Mouse (Mus musculus): ENCODE measurements around the gene Ptprg. TPM values are rescaled to one million over a fixed set of nuclear protein-coding genes. Genes with fewer than 3 reads are reported as not detected.

Gene Ptprg
- total and polyA plus RNA-seq, 2 experiments from 2014 or later, result 8.7 to 63.4 TPM

DNA sequence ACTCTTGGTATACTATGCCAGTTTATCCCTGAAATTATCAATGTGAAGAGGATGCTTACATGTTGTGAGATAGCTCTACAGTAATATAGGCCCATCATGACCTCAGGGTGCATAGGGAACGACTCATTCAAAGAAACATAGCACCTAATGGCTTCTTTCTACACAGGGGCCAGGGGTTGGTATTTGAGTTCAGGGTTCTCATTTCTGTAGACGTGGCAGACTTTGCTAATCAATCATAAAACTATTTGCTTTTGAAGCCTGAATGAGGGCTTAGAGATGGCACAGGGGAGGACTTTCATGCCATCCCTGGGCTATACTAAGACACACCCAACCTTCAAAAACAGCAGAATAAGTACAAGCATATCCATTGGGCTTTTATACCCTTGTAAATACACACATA lies 16.4 kb downstream of the Ptprg start:
- Histone ChIP-seq H3K9me3 (replicated peaks; ENCODE audit: control insufficient read depth, low read length) (no peaks in the 10 kb centered on the region), H3K4me3 (ENCODE audit: low read depth, low read length) (no peak overlapping the region), H3K27ac (ENCODE audit: low read depth) (no peak overlapping the region), H3K4me1 (ENCODE audit: control insufficient read depth, insufficient read depth) (peaks cover 11% of the 10 kb centered on the region; the same call in 1 of the 2 replicates), H3K4me2 (ENCODE audit: low read depth, low read length) (no peak overlapping the region), H3K36me3 (replicated peaks; ENCODE audit: control insufficient read depth, insufficient read depth, low read length) (no peaks in the 10 kb centered on the region), H3K9ac (replicated peaks; ENCODE audit: low read depth, low read length) (no peak overlapping the region), H3K27me3 (ENCODE audit: control insufficient read depth, insufficient read depth, low read length) (no peaks in the 10 kb centered on the region)
- WGBS, result 80% methylated on average over 2 of the region's 2 CpGs
- no peak for ATAC-seq (ENCODE audit: insufficient read depth, low read depth)
- TF ChIP-seq CTCF (IDR thresholded peaks at IDR 0.05; ENCODE audit: low read depth) (no peak), EP300 (IDR thresholded peaks at IDR 0.05; ENCODE audit: low read depth) (no peak)
- DNase-seq (ENCODE audit: low spot score), result no peak

DNA sequence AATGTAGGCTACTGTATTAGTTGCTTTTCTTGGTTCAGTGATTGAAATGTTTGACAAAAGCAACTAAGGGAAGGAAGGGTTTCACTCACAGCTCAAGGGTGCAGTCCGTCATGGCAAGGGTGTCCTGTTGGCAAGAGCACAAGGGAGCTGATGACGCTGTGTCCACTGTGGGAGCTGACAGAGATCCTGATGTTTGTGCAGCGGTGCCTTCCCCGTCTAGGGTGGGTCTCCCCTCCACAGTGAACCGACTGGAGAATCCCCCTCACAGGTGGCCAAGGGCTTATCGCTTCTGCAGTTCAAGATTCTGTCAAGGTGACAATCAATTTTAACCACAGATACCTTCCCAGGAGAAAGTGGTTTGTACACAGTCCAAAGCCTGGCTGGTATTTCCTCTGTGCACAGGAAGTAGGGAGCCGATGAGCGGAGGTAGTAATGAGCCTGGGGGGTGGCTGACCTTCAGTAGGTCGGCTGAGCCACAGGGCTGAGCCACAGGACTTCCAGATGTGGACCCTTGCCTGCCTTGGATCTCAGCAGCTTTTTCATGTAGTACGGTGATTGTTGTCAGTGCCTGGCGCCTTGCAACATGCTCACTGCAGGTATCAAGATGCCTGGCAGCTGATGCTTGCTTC lies 18.5 kb downstream of the Ptprg start:
- H3K27ac ChIP-seq (ENCODE audit: low read depth), result no peak overlapping the region
- H3K4me2 ChIP-seq (ENCODE audit: low read depth, low read length), result no peak overlapping the region
- WGBS, result 58% methylated on average over 11 of the region's 11 CpGs
- no peaks in the 10 kb centered on the region for H3K9me3 ChIP-seq (replicated peaks; ENCODE audit: control insufficient read depth, low read length)
- DNase-seq (ENCODE audit: low spot score) (no peak), ATAC-seq (ENCODE audit: insufficient read depth, low read depth) (no peak)
- no peak overlapping the region for H3K9ac ChIP-seq (replicated peaks; ENCODE audit: low read depth, low read length)
- no peaks in the 10 kb centered on the region for H3K36me3 ChIP-seq (replicated peaks; ENCODE audit: control insufficient read depth, insufficient read depth, low read length)
- TF ChIP-seq EP300 (IDR thresholded peaks at IDR 0.05; ENCODE audit: low read depth) (no peak), CTCF (IDR thresholded peaks at IDR 0.05; ENCODE audit: low read depth) (no peak)
- peaks cover 11% of the 10 kb centered on the region; the same call in 1 of the 2 replicates for H3K4me1 ChIP-seq (ENCODE audit: control insufficient read depth, insufficient read depth)
- H3K4me3 ChIP-seq (ENCODE audit: low read depth, low read length), result no peak overlapping the region
- H3K27me3 ChIP-seq (ENCODE audit: control insufficient read depth, insufficient read depth, low read length), result no peaks in the 10 kb centered on the region

DNA sequence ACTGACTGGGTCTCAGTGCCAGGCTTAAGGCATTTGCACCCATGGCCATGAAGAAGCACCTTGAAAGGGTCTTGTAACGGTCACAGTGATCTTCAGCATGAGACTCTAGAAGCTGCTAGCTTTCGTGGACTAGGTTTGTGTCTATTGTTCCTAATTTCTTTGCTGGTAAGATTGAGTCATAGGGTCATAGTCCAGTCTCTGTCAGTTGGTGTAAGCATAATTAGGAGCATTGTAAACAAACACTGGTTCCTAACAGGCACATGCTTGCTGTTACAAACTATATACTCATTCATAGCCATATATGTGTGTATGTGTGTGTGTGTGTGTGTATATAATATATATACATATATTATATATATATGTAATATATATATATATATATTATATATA lies 19.1 kb downstream of the Ptprg start:
- WGBS, result 87% methylated on average over 2 of the region's 2 CpGs
- Histone ChIP-seq H3K4me2 (ENCODE audit: low read depth, low read length) (no peak overlapping the region), H3K9me3 (replicated peaks; ENCODE audit: control insufficient read depth, low read length) (no peaks in the 10 kb centered on the region), H3K9ac (replicated peaks; ENCODE audit: low read depth, low read length) (no peak overlapping the region), H3K4me3 (ENCODE audit: low read depth, low read length) (no peak overlapping the region), H3K4me1 (ENCODE audit: control insufficient read depth, insufficient read depth) (peaks cover 11% of the 10 kb centered on the region; the same call in 1 of the 2 replicates), H3K36me3 (replicated peaks; ENCODE audit: control insufficient read depth, insufficient read depth, low read length) (no peaks in the 10 kb centered on the region), H3K27ac (ENCODE audit: low read depth) (no peak overlapping the region), H3K27me3 (ENCODE audit: control insufficient read depth, insufficient read depth, low read length) (no peaks in the 10 kb centered on the region)
- TF ChIP-seq EP300 (IDR thresholded peaks at IDR 0.05; ENCODE audit: low read depth) (no peak), CTCF (IDR thresholded peaks at IDR 0.05; ENCODE audit: low read depth) (no peak)
- DNase-seq (ENCODE audit: low spot score) (no peak), ATAC-seq (ENCODE audit: insufficient read depth, low read depth) (no peak)

DNA sequence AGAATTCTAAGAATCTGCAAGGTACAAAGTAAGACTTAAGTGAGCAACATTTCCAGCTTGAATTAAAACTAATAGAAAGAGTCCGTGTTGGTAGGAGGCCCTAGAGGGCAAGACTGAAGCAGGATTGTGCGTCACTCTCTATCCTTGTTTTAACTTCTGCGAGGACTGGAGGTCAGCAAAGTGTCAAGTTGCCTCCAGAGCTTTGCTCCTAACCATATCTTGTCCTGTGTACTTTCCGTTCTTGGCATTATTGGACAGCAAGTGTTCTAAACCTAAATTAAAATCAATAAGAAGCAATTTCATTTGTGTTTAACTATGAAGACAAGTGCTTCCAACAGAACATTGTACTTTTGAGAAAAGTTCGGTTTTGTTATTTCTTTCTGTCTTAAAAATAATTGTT lies 20.4 kb downstream of the Ptprg start:
- no peak overlapping the region for H3K4me3 ChIP-seq (ENCODE audit: low read depth, low read length)
- no peak overlapping the region for H3K4me2 ChIP-seq (ENCODE audit: low read depth, low read length)
- H3K27me3 ChIP-seq (ENCODE audit: control insufficient read depth, insufficient read depth, low read length), result no peaks in the 10 kb centered on the region
- 47% methylated on average over 5 of the region's 5 CpGs for WGBS
- H3K4me1 ChIP-seq (ENCODE audit: control insufficient read depth, insufficient read depth), result peaks cover 22% of the 10 kb centered on the region
- H3K9ac ChIP-seq (replicated peaks; ENCODE audit: low read depth, low read length), result no peak overlapping the region
- no peak for DNase-seq (ENCODE audit: low spot score)
- ATAC-seq (ENCODE audit: insufficient read depth, low read depth), result no peak
- no peaks in the 10 kb centered on the region for H3K9me3 ChIP-seq (replicated peaks; ENCODE audit: control insufficient read depth, low read length)
- TF ChIP-seq CTCF (IDR thresholded peaks at IDR 0.05; ENCODE audit: low read depth) (no peak), EP300 (IDR thresholded peaks at IDR 0.05; ENCODE audit: low read depth) (no peak)
- H3K36me3 ChIP-seq (replicated peaks; ENCODE audit: control insufficient read depth, insufficient read depth, low read length), result no peaks in the 10 kb centered on the region
- H3K27ac ChIP-seq (ENCODE audit: low read depth), result no peak overlapping the region

DNA sequence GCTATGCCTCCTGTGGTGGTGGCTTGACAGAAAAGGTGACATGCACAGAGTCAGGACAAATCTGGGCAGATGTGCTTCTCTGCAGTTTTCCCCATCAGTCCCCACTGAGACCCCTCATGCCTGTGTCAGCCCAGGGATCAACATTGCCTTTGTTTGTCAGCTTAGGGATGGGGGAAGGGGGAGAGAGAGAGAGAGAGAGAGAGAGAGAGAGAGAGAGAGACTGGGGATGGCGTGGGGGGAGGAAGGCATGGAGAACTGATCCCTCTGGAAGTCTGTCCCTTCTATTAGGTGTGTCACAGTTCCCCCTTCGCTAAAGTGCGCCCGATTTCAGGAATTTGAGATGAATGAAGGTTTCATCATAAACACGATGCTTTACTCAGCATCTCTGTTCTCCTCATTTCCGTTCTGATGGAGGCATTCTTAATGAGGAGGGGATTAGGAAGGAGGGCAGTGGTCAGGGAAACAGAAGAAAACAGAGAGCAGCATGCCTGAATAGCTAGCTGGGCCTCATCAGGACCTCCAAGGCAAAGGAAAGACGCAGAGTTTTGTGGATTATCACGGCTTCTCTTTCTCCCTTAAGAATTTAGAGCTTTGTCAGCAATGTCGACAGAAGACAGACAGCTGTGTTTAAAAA lies 24.1 kb downstream of the Ptprg start:
- Histone ChIP-seq H3K4me1 (ENCODE audit: control insufficient read depth, insufficient read depth) (peaks cover 23% of the 10 kb centered on the region), H3K9me3 (replicated peaks; ENCODE audit: control insufficient read depth, low read length) (no peaks in the 10 kb centered on the region), H3K27me3 (ENCODE audit: control insufficient read depth, insufficient read depth, low read length) (no peaks in the 10 kb centered on the region), H3K4me2 (ENCODE audit: low read depth, low read length) (no peak overlapping the region), H3K9ac (replicated peaks; ENCODE audit: low read depth, low read length) (no peak overlapping the region), H3K4me3 (ENCODE audit: low read depth, low read length) (no peak overlapping the region), H3K27ac (ENCODE audit: low read depth) (no peak overlapping the region), H3K36me3 (replicated peaks; ENCODE audit: control insufficient read depth, insufficient read depth, low read length) (no peaks in the 10 kb centered on the region)
- ATAC-seq (ENCODE audit: insufficient read depth, low read depth), result no peak
- DNase-seq (ENCODE audit: low spot score), result no peak
- no peak for TF ChIP-seq EP300 (IDR thresholded peaks at IDR 0.05; ENCODE audit: low read depth)
- TF ChIP-seq CTCF (IDR thresholded peaks at IDR 0.05; ENCODE audit: low read depth), result no peak
- WGBS, result 48% methylated on average over 8 of the region's 9 CpGs
